ENCODE assay signal across 26 mouse cellular contexts in genomic region chr10:75322966-75323365, GRCm38 (mm10). TPM values are rescaled to one million over a fixed set of nuclear protein-coding genes. Genes with fewer than 3 reads are reported as not detected.
DNase-seq lines count a peak whose midpoint lies in the region; ATAC-seq and TF ChIP-seq lines count a peak whose summit lies in the region.
"Had no signal": no experiment of that assay in that cellular context is flagged by ENCODE, and none has a peak within 500 bp of the region (broad histone marks: within the 10 kb centered on the region; RNA-seq: fewer than 3 reads in every experiment).

No protein-coding gene starts in this region.

- H3K4me3 ChIP-seq in gastrocnemius, adult 2 months: no peak overlapping the region
- H3K4me3 ChIP-seq in lung, embryonic 14.5 days (ENCODE audit: low read depth, low read length): no peak overlapping the region
- H3K4me3 ChIP-seq: heart, embryonic 13.5 days; hindbrain, embryonic 10.5 days; intestine, embryonic 15.5 days; limb, embryonic 13.5 days; megakaryocyte, embryonic 14.5 days had no signal

- peaks cover 17% of the 10 kb centered on the region for H3K4me1 ChIP-seq in lung, embryonic 14.5 days (ENCODE audit: insufficient read depth)
- H3K4me1 ChIP-seq: intestine, embryonic 15.5 days had no signal

- intact Hi-C loops in gastrocnemius, adult 2 months (cut with DNase I): no loop called here
- intact Hi-C loops in gastrocnemius, postnatal 14 days (cut with DNase I; ENCODE audit: low total_unique reads): no loop called here

- TF ChIP-seq CTCF in gastrocnemius, adult 2 months (IDR thresholded peaks at IDR 0.05): no peak
- no peak for TF ChIP-seq CTCF in lung, embryonic 14.5 days (IDR thresholded peaks at IDR 0.05; ENCODE audit: low read depth)

- no peaks in the 10 kb centered on the region for H3K9me3 ChIP-seq in lung, embryonic 14.5 days (ENCODE audit: low read depth, low read length)
- H3K9me3 ChIP-seq: heart, embryonic 13.5 days; hindbrain, embryonic 10.5 days; intestine, embryonic 15.5 days; limb, embryonic 13.5 days; megakaryocyte, embryonic 14.5 days had no signal

- no peak for ATAC-seq in lung, embryonic 14.5 days (ENCODE audit: insufficient read depth)
- ATAC-seq: activated CD4-positive, CD25-positive, alpha-beta regulatory T cell, adult 4 months; forebrain, embryonic 16.5 days; hindbrain, postnatal 0 days; intestine, embryonic 15.5 days; lung, postnatal 0 days had no signal

- H3K9ac ChIP-seq in lung, embryonic 14.5 days: no peak overlapping the region
- H3K9ac ChIP-seq: heart, embryonic 13.5 days; intestine, embryonic 15.5 days; limb, embryonic 13.5 days had no signal

- DNase-seq in gastrocnemius, adult 2 months: peak; percentile 41
- DNase-seq in gastrocnemius, postnatal 14 days: no peak
- peak; percentile 26 for DNase-seq in kidney, adult 11 months
- no peak for DNase-seq in kidney, adult 18-20 months
- peak; percentile 25 for DNase-seq in lung, embryonic 14.5 days
- no peak for DNase-seq in lung, adult 18-20 months
- DNase-seq in cerebellum, postnatal 36 days: no peak
- DNase-seq: adrenal gland, adult 2 months; adrenal gland, postnatal 36 days; cerebellum, adult 2 months; cerebellum, postnatal 14 days; heart, postnatal 10 days; midbrain, embryonic 14.5 days; thymus, adult 2 months; thymus, postnatal 36 days had no signal

- H3K36me3 ChIP-seq in lung, embryonic 14.5 days (ENCODE audit: insufficient read depth): no peaks in the 10 kb centered on the region
- H3K36me3 ChIP-seq: heart, embryonic 13.5 days; hindbrain, embryonic 10.5 days; intestine, embryonic 15.5 days; limb, embryonic 13.5 days had no signal

- H3K4me2 ChIP-seq in lung, embryonic 14.5 days: no peak overlapping the region
- H3K4me2 ChIP-seq: heart, embryonic 13.5 days; intestine, embryonic 15.5 days; limb, embryonic 13.5 days; liver, embryonic 11.5 days had no signal

- peaks cover 9% of the 10 kb centered on the region; the same call in 1 of the 2 replicates for H3K27me3 ChIP-seq in lung, embryonic 14.5 days (ENCODE audit: insufficient read depth, low read length)
- H3K27me3 ChIP-seq: megakaryocyte, embryonic 14.5 days had no signal

- 53% methylated on average over 6 of the region's 6 CpGs for WGBS in lung, embryonic 14.5 days

- H3K27ac ChIP-seq in gastrocnemius, adult 2 months: peak overlapping the region; percentile 38; the same call in 1 of the 2 replicates
- H3K27ac ChIP-seq in lung, embryonic 14.5 days (ENCODE audit: low read depth): no peak overlapping the region
- H3K27ac ChIP-seq: heart, embryonic 13.5 days; hindbrain, embryonic 10.5 days; hindbrain, postnatal 0 days; intestine, embryonic 15.5 days; limb, embryonic 13.5 days had no signal

RNA-seq across cellular contexts. Expression of gene Adora2a, which starts 6.3 kb away (rescaled TPM):
- total RNA-seq in gastrocnemius, adult 2 months (2021): under 1 TPM; 0.92 to 0.98 TPM
- 1 to 10 TPM; 2.7 to 2.9 TPM for total RNA-seq in gastrocnemius, postnatal 14 days (2021)
- polyA plus RNA-seq in lung, embryonic 14.5 days (2014; fragmentation: Nextera tagmentation; extraction: Ambion mirVana): 7.3 and 8.0 TPM in 2 replicates
- total RNA-seq: MEL had no signal

Comparison
In these comparisons a context has a peak if more than half of its experiments do, and no peak if none do; other contexts are left out.
1. DNase-seq: peak in gastrocnemius, adult 2 months (single experiment), kidney, adult 11 months (single experiment) and lung, embryonic 14.5 days (single experiment); none in gastrocnemius, postnatal 14 days (single experiment), kidney, adult 18-20 months (single experiment), lung, adult 18-20 months (0 of 2) and cerebellum, postnatal 36 days (0 of 2).